Mouse (Mus musculus): ENCODE results near the gene Noc2l.

Noc2l gene

DNA sequence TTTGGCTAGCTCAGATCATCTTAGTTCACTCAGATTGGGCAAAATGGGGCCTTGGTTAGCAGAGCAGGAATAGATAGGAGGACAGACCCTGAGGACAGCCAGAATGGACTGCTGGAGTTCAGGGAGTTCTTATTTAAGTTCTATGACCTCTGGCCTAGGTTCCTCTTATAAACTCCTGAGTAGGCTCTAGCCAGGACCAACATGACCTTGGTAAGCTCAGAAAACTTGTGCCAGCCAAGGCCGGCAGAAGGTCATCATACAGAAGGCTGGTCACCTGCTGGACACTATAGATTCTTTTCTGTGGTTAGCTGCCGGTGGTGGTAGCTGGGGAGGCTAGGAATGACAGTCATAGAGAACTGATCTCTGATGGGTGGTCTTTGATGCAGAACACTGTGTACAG lies 19.6 kb upstream of the Noc2l start:
- DNase-seq (ENCODE audit: low read depth): no peak

DNA sequence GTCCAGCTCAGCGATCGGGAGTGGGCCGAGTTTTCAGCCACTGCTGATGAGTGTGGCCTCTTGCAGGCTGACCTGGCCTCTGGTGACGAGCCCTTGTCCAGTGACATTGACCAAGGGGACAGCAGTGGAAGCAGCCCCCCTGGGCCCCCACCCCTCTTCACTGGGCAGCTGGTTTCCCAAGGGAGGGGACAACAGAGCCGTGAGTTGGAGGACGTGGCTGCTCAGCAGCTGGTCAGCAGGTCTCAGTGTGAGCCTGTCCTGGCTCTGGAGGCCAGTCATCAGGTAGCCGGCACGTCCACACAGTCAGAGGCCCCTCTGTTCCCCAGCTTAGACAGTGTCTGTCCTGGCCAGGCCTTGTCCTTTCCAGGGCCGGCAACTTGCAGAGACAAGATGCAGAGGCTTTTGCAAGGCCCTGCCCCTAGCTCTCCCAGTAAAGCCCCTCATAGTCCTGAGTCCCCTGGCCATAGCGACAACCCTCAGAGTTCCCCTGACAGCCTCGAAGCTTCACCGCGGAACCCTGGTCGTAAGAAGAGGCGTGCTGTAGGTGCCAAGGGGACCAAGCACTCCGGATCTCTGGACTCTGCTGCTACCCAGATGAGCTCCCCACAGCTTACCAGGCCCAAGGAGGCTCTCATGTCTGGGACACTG lies 18.7 kb upstream of the Noc2l start:
- DNase-seq (ENCODE audit: low read depth): no peak

DNA sequence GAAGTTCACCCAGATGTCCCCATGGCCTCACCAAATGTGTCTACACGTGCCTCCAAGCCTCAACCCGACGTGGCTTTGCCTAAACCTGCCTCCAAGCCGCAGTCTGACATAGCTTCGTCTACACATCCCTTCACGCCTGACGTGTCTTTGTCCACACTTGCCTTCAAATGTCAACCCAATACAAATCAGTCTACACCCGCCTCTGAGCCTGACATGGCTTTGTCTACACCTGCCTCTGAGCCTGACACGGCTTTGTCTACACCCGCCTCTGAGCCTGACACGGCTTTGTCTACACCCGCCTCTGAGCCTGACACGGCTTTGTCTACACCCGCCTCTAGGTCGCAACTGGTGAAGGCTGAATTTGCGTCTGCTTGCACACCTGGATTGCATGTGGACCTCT lies 18.0 kb upstream of the Noc2l start:
- DNase-seq (ENCODE audit: low read depth): no peak

DNA sequence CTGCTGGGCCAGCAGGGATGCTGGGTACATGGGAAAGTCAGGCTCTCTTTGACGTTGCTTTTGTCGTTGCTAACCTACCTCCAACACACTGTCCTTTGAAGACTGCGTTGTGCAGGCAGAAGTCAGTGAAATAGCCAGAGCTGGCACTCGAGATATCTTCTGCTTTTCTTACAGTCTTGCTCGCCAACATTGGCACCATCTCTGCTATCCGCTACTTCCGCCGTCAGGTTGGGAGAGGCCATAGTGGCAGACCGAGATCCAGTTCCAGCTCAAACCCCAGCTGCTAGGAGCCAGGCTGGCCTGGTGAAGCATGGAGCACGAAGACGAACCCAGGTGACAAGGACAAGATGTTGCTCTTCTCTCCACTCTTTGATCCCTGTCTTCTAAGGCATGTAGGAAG lies 15.9 kb upstream of the Noc2l start:
- DNase-seq (ENCODE audit: low read depth): no peak

DNA sequence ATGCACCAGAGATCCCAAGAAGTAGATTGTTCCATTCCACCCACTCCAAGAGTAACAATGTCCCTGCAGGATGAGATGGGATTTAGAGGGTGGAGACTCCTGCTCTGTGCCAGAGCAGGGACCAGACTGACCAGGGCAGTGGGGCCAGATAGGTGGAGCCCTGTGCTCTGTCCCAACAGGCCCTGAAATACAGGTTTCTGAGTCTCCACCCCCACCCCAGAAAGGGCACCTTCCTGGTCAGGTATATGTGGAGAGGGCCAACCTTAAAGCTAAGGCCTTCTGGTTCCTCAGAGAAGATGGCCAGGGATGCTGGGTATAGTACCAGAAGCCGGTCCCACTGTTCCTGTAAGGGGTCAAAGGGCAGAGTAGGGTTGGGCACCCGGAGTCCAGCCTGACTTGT lies 11.5 kb upstream of the Noc2l start:
- DNase-seq (ENCODE audit: low read depth): no peak

DNA sequence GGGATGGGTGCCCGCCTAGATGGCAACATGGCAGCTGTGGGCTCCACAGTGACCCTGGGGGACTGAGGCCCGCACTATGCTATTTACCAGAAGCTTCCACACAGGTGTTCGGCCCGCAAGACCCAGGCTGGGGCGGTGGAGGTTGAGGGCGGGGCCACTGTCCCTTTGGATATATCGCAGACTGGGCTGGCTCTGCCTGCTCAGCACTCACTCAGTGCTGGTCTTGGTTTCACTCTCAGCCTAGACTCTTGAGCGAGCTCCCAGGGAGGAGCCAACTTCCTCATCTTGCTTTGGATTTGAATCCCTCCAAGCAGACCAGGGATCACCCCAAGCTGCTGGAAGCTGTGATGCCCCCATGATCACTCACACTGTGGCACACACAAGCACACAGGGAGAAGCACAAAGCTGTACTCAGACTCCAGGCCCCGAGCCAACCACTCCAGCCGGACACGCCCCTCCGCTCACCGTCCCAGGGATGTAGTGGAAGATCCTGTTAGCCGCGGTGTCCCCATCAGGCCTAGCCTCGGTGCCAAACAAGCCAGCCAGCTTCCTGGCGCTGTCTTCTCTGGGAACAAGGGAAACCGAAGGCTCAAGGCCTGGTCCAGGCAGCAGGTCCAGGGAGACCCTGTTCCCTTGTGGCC lies 7.9 kb upstream of the Noc2l start:
- DNase-seq (ENCODE audit: low read depth): no peak

DNA sequence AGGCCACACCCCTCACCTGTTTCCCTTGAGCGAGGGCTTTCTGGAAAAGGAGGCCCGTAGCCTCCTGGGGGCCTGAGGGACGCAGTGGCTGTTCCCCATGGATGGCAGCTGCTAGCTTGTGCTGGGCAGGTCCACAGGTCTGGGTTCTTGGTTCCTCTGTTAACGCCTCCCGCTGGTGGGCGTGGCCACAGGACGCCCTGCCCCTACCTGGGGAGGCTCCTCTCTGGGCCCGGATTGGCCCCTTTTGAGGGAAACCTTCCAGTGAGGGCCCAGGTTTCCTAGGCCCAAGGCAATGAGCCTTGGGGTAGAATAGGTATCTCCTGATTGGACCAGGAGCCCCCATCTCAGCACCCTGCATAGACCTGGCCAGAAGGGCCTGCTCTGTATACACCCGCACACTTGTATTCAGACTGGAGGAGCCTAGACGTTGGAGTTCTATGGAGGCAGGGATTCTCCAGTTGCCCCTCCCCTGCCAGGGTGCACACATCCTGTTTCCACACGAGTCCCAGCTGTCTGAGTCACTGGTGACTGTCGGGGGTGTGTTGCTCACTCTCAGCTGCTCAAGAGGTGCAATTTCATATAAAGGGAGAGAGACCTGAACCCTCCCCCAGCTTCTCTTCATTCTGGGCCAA lies 7.3 kb upstream of the Noc2l start:
- no peak for DNase-seq (ENCODE audit: low read depth)

DNA sequence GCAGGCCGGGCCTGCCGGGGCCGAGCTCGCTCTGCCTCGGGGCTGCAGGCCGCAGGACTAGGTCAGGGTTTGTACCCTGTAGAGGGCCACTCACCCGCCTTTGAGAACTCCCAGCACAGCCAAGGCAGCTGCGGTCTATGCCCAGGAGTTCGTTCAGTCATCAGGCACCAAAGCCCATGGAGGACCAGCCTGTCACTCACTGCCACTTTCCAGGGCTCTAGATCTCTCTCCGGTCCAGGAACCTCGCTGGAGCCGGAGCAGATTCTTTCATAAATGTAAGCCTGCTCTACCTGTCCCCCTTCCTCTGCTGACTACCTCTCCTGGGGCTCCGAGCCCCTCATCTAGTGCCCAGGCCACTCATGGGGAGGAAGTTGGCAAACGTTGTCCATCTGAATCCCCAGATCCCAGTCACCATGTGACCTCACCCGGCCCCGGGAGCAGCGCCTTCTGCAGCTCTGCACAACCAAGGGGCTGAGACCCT lies 1.7 kb upstream of the Noc2l start:
- peak; percentile 27 for DNase-seq (ENCODE audit: low read depth)

DNA sequence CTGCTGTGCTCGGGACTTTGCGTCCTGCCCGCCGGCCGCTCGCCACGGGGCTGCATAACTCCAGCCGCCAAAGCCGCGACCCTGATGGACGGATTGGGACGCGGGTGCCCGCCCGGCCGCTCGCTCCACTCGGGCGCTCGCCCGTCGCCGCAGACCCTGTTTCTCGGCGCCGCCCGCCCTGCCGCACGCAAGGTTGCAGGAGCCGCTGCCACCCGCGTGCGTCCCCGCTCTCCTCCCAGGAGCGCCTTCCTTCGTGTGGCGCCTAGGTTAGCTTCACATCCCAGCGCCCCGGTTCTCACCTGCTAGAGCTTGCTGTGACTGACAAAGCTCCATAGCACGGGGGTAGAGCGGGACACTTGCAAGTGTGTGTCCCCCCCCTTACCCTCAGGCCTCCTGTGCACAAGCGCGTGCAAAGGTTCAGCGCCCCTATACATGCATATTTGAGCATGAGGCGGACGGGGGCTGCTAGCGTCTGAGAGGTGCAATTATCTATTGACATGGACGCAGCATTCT lies 1.1 kb upstream of the Noc2l start, which contains the start of gene Plekhn1:
Plekhn1 (minus strand) TSS at position 157 of the 513 bp plus-strand sequence.
- peak; percentile 76 for DNase-seq (ENCODE audit: low read depth)

DNA sequence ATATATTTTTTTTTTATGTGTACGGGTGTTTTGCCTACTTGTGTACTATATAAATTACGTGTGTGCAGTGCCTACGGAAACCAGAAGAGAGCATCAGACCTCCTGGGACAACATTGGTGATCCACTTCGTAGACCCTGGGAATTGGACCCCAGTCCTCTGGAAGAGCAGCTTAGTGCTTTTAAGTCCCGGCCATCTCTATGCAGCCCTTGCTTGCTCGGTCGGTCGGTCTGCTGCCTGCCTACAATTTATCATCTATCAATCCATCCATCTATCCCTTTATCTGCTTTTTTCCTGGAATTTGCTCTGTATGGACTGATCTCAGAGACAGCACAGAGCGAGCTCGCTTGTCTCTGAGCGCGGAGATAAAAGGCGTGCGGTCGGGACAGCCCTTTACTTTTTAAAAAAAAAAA lies 445 bp upstream of the Noc2l start:
- DNase-seq (ENCODE audit: low read depth): no peak

DNA sequence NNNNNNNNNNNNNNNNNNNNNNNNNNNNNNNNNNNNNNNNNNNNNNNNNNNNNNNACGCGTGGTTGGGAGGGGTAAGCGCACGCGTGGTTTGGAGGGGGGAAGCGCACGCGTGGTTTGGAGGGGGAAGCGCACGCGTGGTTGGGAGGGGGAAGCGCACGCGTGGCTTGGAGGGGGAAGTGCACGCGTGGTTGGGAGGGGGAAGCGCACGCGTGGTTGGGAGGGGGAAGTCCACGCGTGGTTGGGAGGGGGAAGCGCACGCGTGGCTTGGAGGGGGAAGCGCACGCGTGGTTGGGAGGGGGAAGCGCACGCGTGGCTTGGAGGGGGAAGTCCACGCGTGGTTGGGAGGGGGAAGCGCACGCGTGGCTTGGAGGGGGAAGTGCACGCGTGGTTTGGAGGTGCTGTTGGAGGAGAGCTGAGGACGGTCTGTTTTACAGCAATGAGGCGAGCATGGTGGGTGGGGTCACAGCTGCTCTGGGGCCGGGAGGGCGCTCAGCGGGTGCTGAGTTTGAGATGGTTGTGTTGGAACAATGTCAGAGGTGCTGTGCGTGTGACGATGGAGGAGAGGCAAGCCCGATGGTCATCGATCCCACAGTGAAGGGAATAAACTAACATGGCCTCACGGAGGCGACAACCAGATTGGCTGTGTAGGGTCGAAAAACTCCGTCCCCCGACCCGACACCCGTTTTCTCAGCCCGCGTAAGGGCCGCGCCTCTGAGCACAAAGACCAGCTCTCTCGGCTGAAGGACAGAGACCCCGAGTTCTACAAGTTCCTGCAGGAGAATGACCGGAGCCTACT lies 1.0 kb downstream of the Noc2l start:
- peak; percentile 54 for DNase-seq (ENCODE audit: low read depth)

DNA sequence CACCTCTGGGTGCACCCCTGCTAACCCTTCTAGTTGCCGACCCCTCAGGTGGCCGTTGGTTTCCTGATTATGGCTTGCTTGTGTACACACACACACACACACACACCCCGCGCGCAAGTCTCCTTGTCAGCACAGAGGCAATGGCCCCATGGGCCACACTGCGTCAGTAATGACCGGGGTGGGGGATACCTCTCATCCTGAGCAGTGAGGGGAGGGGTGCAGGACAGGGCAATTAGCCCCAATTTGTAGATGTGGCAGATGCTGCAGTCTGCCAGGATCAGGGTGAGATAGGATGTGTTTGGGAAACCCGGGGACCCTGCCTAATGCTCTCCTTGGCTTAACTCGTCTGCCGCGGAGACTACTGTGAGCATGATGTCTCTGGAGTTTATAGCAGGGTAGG lies 13.8 kb downstream of the Noc2l start:
- DNase-seq (ENCODE audit: low read depth): no peak

DNA sequence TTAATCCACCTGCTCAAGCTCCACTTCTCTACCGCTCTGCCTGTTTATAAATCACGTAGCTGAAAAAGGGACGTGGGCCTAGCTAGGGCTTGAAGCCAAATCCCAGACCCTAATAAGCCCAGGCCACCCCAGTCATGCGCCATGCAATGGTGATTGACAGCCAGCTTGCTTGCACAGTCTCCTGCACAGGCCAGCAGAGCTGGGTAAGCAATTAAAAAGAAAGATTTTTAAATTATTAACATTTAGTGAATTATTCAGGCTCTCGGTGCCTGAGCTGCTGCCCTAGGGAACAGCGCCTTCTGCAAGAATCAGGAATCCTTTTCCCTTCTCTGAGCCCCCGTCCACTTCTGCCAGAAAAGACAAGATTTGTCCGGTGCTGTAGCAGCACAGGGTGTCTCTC lies 15.3 kb downstream of the Noc2l start:
- no peak for DNase-seq (ENCODE audit: low read depth)

DNA sequence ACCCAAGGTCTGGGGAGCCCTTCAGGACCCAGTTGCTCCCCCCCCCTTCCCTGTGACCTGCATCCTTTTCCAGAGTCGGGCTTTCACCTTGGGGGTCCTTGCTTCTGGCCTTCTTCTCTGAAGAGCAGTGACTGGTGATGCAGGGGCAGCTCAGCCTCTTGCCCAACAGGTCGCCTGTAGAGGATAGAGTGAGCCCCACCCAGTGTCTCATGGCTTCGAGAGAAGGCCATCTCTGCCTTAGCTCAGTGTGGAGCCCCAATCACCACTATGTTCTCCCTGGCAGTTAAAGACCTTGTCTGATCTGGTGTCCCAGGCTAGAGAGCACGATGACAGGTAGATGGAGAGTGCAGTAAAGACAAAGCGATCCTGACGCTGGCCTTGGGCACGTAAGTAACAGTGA lies 16.3 kb downstream of the Noc2l start:
- no peak for DNase-seq (ENCODE audit: low read depth)

DNA sequence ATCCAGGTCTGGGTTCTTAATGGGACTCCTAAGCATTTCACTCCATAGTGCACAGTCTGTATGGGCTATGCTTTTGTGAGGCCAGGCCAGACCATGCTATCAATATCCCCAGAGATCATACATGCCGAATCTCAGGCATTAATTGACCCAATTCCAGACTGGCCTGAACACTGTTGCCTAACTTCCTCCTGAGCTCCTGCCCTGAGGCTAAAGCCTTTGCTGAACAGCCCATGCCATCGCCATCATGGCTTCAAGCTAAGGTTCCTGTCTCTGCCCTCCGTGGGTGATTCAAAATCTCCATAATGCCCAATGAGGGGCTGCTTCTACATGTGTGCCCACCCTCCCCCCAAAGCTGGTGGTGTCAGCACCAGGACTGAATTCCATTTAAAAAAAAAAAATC lies 16.8 kb downstream of the Noc2l start:
- DNase-seq (ENCODE audit: low read depth): no peak

DNA sequence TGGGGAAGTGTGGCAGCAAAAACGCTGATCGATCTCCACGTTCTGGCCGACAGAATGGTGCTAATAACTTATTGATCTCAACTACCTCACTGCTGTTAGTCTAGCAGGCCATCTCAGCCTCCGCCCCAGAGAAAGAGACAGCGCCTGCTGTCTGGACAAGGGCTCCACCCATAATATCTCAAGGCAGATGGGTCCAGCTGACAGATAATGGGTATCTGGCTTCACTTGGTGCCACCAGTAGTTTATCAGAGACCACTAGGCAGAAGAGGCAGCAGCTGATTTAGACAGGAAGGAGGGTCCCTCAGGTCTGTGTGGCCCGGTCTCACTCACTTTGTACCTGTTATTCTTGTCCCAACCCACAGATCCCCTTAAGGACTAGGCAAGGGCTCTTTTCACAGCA lies 17.2 kb downstream of the Noc2l start:
- peak; percentile 24 for DNase-seq (ENCODE audit: low read depth)

DNA sequence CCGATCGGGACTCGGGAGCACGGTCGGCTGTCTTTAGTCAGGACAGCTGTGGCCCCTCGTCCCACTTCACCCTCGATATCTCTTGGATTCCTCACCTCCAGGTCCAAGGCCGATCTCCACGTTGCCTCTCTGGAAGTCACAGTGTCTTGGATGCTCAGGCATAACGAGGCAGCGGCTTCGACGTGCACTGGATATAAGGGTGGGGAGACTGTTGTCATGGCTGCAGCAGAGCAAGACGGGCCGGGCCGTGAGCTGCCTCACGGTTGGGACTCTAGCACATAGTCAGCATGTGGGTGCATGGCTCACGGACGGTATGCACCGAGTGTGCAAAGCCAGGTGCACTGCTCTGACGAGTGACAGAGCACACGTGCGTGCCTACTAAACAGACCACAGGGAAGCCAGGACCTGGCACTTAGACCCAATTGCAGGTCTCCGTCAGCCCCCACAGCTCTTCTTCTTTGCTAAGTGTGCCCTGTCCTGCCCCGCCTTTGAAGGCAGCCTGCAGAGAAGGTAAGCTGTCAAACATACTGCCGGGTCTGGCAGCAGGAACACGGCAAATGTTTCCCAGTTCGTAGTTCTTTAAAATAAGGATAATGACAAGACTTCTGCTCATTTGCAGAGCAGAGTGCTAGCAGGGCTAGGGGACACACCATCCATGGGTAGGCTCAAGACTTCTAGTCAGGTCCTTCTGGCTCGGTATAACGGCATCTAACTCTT lies 18.7 kb downstream of the Noc2l start:
- peak; percentile 67 for DNase-seq (ENCODE audit: low read depth)

DNA sequence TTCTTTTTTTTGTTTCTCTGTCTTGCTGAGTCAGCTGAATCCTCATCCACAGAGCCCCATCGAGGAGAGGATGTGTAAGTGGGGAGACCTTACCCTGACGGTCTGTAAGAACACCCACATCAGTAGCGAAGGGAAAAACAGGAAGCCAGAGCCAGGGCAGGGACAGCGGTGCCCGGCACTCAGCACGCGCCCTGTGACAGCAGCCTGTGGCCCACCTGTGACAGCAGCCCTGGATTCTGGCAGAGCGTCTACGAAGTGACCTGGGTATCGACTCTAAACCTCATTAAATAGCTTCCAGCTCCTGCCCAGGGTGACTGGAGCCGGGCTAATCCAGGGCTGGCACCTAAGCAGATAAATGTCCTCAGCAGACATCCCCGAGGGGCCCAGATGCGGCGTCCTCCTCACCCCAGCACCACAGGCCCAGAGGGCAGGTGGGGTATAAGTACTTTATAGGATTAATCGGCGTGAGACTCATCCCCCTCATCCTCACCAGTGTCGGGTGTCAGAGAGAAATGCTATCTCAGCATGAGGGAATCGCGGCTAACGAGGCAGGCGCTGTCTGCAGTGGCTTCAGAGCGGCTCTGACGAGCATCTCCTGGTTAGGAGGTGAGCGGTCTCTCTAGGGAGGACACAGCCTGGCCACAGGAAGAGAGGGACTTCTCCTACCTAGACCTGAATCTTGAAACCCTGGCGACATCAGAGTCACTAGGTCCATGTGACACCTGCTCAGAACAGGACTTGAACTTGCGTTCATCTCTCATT lies 19.4 kb downstream of the Noc2l start, which contains the start of gene Samd11:
Samd11 (minus strand) TSS at position 580 of the 762 bp plus-strand sequence.
- peak; percentile 81 for DNase-seq (ENCODE audit: low read depth)
